Mouse (Mus musculus) heart, embryonic 15.5 days (tissue): ENCODE measurements around the gene Slc1a3. TPM values are rescaled to one million over a fixed set of nuclear protein-coding genes. Genes with fewer than 3 reads are reported as not detected.
A peak's percentile ranks its signal among the peaks of the same experiment; 100 is the strongest.

Experiments
- ATAC-seq: fragments of 200-750 bp; cut with Nextera tagmentation; replicated peaks from 2 replicates; pipeline ENCODE4 v1.8.0; 2017; ENCODE audit warnings: low read depth, moderate TSS enrichment; ENCODE audit not compliant: insufficient number of reproducible peaks, insufficient read depth, low FRiP score
- H3K27ac ChIP-seq: fragments of 300-500 bp; sonication (generic); 2 replicates; pipeline ENCODE4 v1.5.1; 2015; ENCODE audit warnings: mild to moderate bottlenecking, inconsistent platforms
- H3K27me3 ChIP-seq: fragments of 300-500 bp; sonication (generic); 2 replicates; pipeline ENCODE4 v1.6.1; 2015; ENCODE audit warnings: inconsistent platforms
- H3K36me3 ChIP-seq: fragments of 300-500 bp; sonication (generic); 2 replicates; pipeline ENCODE4 v1.6.1; 2015; ENCODE audit warnings: mild to moderate bottlenecking, inconsistent platforms
- H3K4me1 ChIP-seq: fragments of 300-500 bp; sonication (generic); replicated peaks from 2 replicates; pipeline ENCODE4 v1.6.1; 2015; ENCODE audit warnings: inconsistent platforms
- H3K4me2 ChIP-seq: fragments of 300-500 bp; sonication (generic); 2 replicates; pipeline ENCODE4 v1.6.1; 2015; ENCODE audit warnings: inconsistent platforms, mild to moderate bottlenecking, moderate library complexity
- H3K4me3 ChIP-seq: fragments of 300-500 bp; sonication (generic); 2 replicates; pipeline ENCODE4 v1.5.1; 2015; ENCODE audit warnings: mild to moderate bottlenecking, inconsistent platforms
- H3K9ac ChIP-seq: fragments of 300-500 bp; sonication (generic); 2 replicates; pipeline ENCODE4 v1.6.1; 2015; ENCODE audit warnings: mild to moderate bottlenecking, inconsistent platforms
- H3K9me3 ChIP-seq: fragments of 300-500 bp; sonication (generic); replicated peaks from 2 replicates; pipeline ENCODE4 v1.6.1; 2016; ENCODE audit warnings: inconsistent platforms
- WGBS: fragments of 180-500 bp; shearing (Covaris S2); methylation state at CpG from one replicate; pipeline ENCODE4 v1.1.7; 2015; ENCODE audit warnings: mixed read lengths; 5-methylcytosine and 5-hydroxymethylcytosine counted together
- polyA plus RNA-seq: library from polyadenylated mRNA; unstranded; fragments of >200 nt; fragmentation: Nextera tagmentation; extraction: Ambion mirVana; gene quantifications from 2 replicates; pipeline ENCODE4 v1.2.1, GENCODE M21; 2015

Gene Slc1a3
- polyA plus RNA-seq, 1 experiment from 2014 or later: 9.8 TPM

GRCm38 (mm10) chr15:8676959-8677358 is 33.6 kb downstream of the Slc1a3 start:
- WGBS: 81% methylated on average over 2 of the region's 2 CpGs
- Histone ChIP-seq H3K36me3 (no peaks in the 10 kb centered on the region), H3K4me1 (peaks cover 21% of the 10 kb centered on the region), H3K4me3 (no peak overlapping the region), H3K9me3 (no peaks in the 10 kb centered on the region), H3K27me3 (no peaks in the 10 kb centered on the region), H3K27ac (peak overlapping the region; percentile 45; the same call in 1 of the 2 replicates), H3K4me2 (no peak overlapping the region), H3K9ac (no peak overlapping the region)
- ATAC-seq: no peak

DNA sequence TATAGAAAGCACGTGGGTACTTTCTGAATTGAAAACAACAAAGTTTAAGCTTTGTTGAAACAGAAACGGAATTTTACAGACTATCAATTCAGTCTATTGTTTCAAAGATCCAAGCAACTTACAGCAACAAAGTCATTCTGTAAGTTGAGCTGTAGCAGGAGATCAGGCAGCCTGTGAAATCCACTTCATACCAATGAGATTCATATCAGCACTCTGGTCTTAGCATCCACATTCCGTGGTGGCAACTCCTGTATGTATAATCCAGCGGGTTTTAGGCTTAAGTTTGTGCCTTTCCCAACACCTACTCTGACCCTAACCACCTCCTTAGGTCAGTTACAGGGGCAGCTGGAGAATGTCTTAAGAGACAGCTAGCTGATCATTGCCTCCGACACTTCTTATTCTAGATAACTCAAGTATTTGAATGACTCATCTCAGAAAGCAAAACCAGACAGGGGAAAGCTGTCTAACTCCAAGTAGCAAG is 34.3 kb downstream of the Slc1a3 start:
- WGBS: 17% methylated on average over 5 of the region's 5 CpGs
- Histone ChIP-seq H3K27ac (peak overlapping the region; percentile 45; the same call in 1 of the 2 replicates), H3K9ac (no peak overlapping the region), H3K9me3 (no peaks in the 10 kb centered on the region), H3K4me3 (no peak overlapping the region), H3K27me3 (no peaks in the 10 kb centered on the region), H3K4me1 (peaks cover 21% of the 10 kb centered on the region), H3K36me3 (no peaks in the 10 kb centered on the region), H3K4me2 (peak overlapping the region; percentile 29)
- ATAC-seq: 0 out of 2 replicates have a peak, but pooled peaks have one; percentile 58

GRCm38 (mm10) chr15:8675616-8676015 is 34.9 kb downstream of the Slc1a3 start:
- peaks cover 21% of the 10 kb centered on the region for H3K4me1 ChIP-seq
- ATAC-seq: no peak
- no peak overlapping the region for H3K4me3 ChIP-seq
- no peaks in the 10 kb centered on the region for H3K9me3 ChIP-seq
- no peaks in the 10 kb centered on the region for H3K36me3 ChIP-seq
- no peak overlapping the region for H3K27ac ChIP-seq
- no peak overlapping the region for H3K9ac ChIP-seq
- no peaks in the 10 kb centered on the region for H3K27me3 ChIP-seq
- WGBS: 85% methylated on average over 4 of the region's 4 CpGs
- H3K4me2 ChIP-seq: no peak overlapping the region

DNA sequence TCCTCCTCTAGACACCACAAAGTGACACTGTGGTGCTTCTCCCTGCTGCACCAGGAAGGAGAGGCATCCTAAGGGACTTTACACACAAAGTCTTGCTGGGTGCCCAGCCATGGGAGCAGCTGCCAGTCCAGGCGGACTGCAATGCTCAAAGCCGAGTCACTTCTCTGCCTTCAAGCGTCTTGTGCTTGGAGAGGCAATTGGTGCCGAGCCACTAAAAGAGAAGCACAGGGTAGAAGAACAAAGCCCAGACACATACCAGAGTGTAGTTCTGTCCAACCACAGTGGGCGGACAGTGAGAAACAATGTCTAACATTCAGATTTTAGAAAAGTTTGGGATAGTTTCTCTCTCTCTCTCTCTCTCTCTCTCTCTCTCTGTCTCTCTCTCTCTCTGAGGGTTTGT is 38.0 kb downstream of the Slc1a3 start:
- no peak overlapping the region for H3K4me2 ChIP-seq
- peaks cover 32% of the 10 kb centered on the region for H3K4me1 ChIP-seq
- no peak overlapping the region for H3K4me3 ChIP-seq
- no peak for ATAC-seq
- peak overlapping the region; percentile 50 for H3K27ac ChIP-seq
- H3K9me3 ChIP-seq: no peaks in the 10 kb centered on the region
- no peaks in the 10 kb centered on the region for H3K36me3 ChIP-seq
- H3K9ac ChIP-seq: no peak overlapping the region
- 44% methylated on average over 5 of the region's 5 CpGs for WGBS
- H3K27me3 ChIP-seq: no peaks in the 10 kb centered on the region

DNA sequence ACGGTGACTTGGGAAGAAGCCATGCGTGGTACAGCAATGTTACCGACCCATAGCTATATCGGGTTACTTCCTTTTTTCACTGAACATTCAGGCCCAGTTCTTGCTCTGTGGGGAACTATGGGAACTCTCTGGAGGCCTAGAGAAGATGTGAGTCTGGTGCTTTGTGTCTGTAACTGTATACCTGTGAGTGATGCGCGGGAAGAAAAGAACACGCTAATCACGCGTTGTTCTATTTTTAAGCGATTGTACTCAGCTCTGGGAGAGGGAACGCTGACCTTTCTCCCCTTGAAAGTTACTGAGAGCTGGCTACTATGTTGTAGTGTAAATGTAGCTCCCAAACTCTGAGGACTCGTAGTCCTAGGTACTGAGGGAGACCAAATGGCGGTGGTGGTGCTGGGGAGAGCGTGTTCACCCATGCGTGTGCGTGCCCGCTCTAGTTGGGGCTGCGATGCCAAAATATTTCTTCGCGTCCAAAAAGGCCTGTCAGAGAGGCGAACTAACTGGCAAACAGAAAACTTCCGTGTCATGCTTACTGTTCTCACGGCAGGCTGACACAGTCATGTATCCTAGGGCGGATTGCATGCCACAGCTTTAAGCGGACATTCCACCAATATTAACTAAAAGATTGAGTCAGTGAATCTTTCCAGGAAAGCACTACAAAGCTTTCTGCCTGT is 42.6 kb downstream of the Slc1a3 start:
- WGBS: 77% methylated on average over 25 of the region's 25 CpGs
- H3K27me3 ChIP-seq: no peaks in the 10 kb centered on the region
- no peaks in the 10 kb centered on the region for H3K9me3 ChIP-seq
- ATAC-seq: peak; percentile 51
- H3K4me2 ChIP-seq: no peak overlapping the region
- H3K4me3 ChIP-seq: no peak overlapping the region
- peaks cover 39% of the 10 kb centered on the region for H3K4me1 ChIP-seq
- peak overlapping the region; percentile 73 for H3K27ac ChIP-seq
- no peaks in the 10 kb centered on the region for H3K36me3 ChIP-seq
- no peak overlapping the region for H3K9ac ChIP-seq

- Histone ChIP-seq H3K27ac (0 out of 2 replicates have a peak overlapping the region, but pooled peaks have one; percentile 42), H3K9ac (no peak overlapping the region), H3K4me3 (no peak overlapping the region), H3K4me2 (no peak overlapping the region), H3K36me3 (no peaks in the 10 kb centered on the region), H3K4me1 (peaks cover 43% of the 10 kb centered on the region), H3K27me3 (no peaks in the 10 kb centered on the region), H3K9me3 (no peaks in the 10 kb centered on the region)
- no peak for ATAC-seq
- 65% methylated on average over 15 of the region's 15 CpGs for WGBS
These were observed 44.8 kb downstream of the Slc1a3 start for GRCm38 (mm10) chr15:8665675-8666350.

GRCm38 (mm10) chr15:8663348-8664099 is 47.0 kb downstream of the Slc1a3 start:
- Histone ChIP-seq H3K36me3 (no peaks in the 10 kb centered on the region), H3K9ac (no peak overlapping the region), H3K27ac (peak overlapping the region; percentile 64), H3K4me2 (peak overlapping the region; percentile 55), H3K4me3 (peak overlapping the region; percentile 25), H3K27me3 (no peaks in the 10 kb centered on the region), H3K4me1 (peaks cover 48% of the 10 kb centered on the region), H3K9me3 (no peaks in the 10 kb centered on the region)
- 25% methylated on average over 17 of the region's 17 CpGs for WGBS
- ATAC-seq: 0 out of 2 replicates have a peak, but pooled peaks have one; percentile 54

DNA sequence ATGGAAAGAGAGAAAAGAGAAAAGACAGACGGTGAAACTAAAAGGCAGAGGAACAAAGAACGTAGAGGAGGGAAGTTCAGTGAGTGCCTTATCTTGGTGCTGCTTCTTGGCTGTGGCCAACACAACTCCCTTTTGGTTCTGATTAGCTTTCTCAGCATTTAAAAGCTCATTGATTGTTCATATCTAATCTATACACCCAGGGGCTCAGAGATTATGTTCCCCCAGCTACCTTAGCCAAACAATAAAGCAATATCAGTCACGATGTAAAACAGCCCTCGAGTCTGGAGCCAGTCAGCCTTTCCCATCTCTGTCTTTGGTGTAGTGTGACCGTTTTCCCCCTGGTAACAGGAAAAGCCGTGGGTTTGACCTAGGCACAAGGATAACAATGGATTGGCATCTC is 48.7 kb downstream of the Slc1a3 start:
- Histone ChIP-seq H3K4me1 (peaks cover 39% of the 10 kb centered on the region), H3K9ac (no peak overlapping the region), H3K4me2 (no peak overlapping the region), H3K4me3 (no peak overlapping the region), H3K36me3 (no peaks in the 10 kb centered on the region), H3K27me3 (no peaks in the 10 kb centered on the region), H3K9me3 (no peaks in the 10 kb centered on the region), H3K27ac (no peak overlapping the region)
- WGBS: 34% methylated on average over 6 of the region's 6 CpGs
- no peak for ATAC-seq

DNA sequence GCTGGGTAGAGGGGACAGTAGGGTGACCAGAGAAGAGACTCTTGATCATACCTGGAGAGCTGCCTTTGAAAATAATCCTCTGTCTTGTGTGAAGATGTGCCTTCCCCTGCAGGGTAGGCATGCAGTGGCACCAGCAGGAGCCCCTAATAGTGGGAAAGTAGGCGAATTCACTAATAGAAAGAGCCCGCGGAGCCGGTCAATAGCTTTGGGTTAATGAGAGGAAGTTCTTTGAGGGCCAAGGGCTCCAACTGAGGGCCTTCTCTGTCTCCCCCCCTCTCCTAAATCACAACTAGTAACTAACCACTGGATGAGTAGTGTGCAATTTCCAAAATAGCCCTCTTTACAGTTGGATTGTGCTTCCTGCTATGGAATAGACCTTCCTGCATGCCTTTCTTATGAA is 50.6 kb downstream of the Slc1a3 start:
- Histone ChIP-seq H3K4me2 (no peak overlapping the region), H3K4me1 (peaks cover 31% of the 10 kb centered on the region), H3K36me3 (no peaks in the 10 kb centered on the region), H3K9me3 (no peaks in the 10 kb centered on the region), H3K9ac (no peak overlapping the region), H3K27me3 (no peaks in the 10 kb centered on the region), H3K4me3 (no peak overlapping the region), H3K27ac (no peak overlapping the region; the same call in 1 of the 2 replicates)
- ATAC-seq: no peak
- WGBS: 83% methylated on average over 4 of the region's 4 CpGs

DNA sequence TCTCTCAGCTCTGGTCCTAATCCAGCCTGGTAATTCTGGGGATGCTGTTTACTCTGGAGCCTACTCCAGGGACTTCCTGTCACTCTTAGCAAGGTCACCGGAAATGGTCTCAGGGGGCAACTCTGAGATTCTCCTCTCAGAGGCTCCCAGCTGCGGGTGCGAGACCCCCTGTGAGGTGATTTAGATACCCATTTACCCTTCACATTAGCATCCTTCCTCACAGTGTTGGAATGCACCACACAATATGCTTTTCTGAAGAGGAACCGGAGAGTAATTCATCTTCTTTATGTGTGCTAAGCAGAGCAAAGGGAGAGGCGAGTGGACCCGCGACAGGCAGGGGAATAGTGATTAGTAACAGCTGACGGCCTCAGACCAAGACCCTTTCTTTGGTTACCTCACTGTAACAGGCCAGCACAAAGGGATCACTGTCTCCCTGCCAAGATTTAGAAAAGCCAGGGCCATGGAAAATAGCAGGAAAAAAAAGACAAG is 51.0 kb downstream of the Slc1a3 start:
- Histone ChIP-seq H3K4me1 (peaks cover 31% of the 10 kb centered on the region), H3K36me3 (no peaks in the 10 kb centered on the region), H3K9me3 (no peaks in the 10 kb centered on the region), H3K9ac (no peak overlapping the region), H3K4me2 (no peak overlapping the region), H3K4me3 (no peak overlapping the region), H3K27ac (peak overlapping the region; percentile 38), H3K27me3 (no peaks in the 10 kb centered on the region)
- ATAC-seq: no peak
- 48% methylated on average over 8 of the region's 8 CpGs for WGBS
